8 mouse cellular contexts compared by ENCODE assay signal in genomic region chr4:134880041-134880440, GRCm38 (mm10). TPM values are rescaled to one million over a fixed set of nuclear protein-coding genes. Genes with fewer than 3 reads are reported as not detected.
DNase-seq lines count a peak whose midpoint lies in the region; ATAC-seq and TF ChIP-seq lines count a peak whose summit lies in the region.

No protein-coding gene starts in this region.

- peak overlapping the region; percentile 55 for H3K4me3 ChIP-seq in heart, embryonic 10.5 days
- peak overlapping the region; percentile 41 for H3K4me3 ChIP-seq in heart, embryonic 15.5 days
- no peak overlapping the region for H3K4me3 ChIP-seq in liver, adult 2 months (ENCODE audit: insufficient read depth, low read depth, low read length)

- H3K27me3 ChIP-seq in heart, embryonic 10.5 days (ENCODE audit: insufficient read depth, poor library complexity, severe bottlenecking): no peaks in the 10 kb centered on the region
- no peaks in the 10 kb centered on the region for H3K27me3 ChIP-seq in heart, embryonic 15.5 days
- no peaks in the 10 kb centered on the region for H3K27me3 ChIP-seq in liver, adult 2 months (ENCODE audit: control insufficient read depth, insufficient read depth, low read length)

- no peak for TF ChIP-seq POLR2A in liver, adult 2 months (IDR thresholded peaks at IDR 0.05; ENCODE audit: extremely low read depth, insufficient read depth, low read length)

- no peak for ATAC-seq in heart, embryonic 15.5 days (replicated peaks; ENCODE audit: insufficient number of reproducible peaks, insufficient read depth, low FRiP score, low read depth)
- no peak for ATAC-seq in cerebellum, adult (ENCODE audit: insufficient number of reproducible peaks, low FRiP score, low TSS enrichment)

- 0 out of 2 replicates have a peak overlapping the region, but pooled peaks have one; percentile 37 for H3K27ac ChIP-seq in heart, embryonic 10.5 days
- H3K27ac ChIP-seq in heart, embryonic 15.5 days: no peak overlapping the region
- no peak overlapping the region for H3K27ac ChIP-seq in liver, adult 2 months (replicated peaks; ENCODE audit: insufficient read depth, low read depth, low read length)

- peak overlapping the region; percentile 71 for H3K4me2 ChIP-seq in heart, embryonic 15.5 days

- no peaks in the 10 kb centered on the region for H3K9me3 ChIP-seq in heart, embryonic 10.5 days
- no peaks in the 10 kb centered on the region for H3K9me3 ChIP-seq in heart, embryonic 15.5 days (replicated peaks)

- WGBS in heart, embryonic 10.5 days: 36% methylated on average over 6 of the region's 6 CpGs
- WGBS in heart, embryonic 15.5 days: 37% methylated on average over 6 of the region's 6 CpGs
- 42% methylated on average over 6 of the region's 6 CpGs for WGBS in liver, adult 2 months

- peaks cover 19% of the 10 kb centered on the region for H3K4me1 ChIP-seq in heart, embryonic 10.5 days
- peaks cover 26% of the 10 kb centered on the region for H3K4me1 ChIP-seq in heart, embryonic 15.5 days (replicated peaks)
- H3K4me1 ChIP-seq in liver, adult 2 months (ENCODE audit: control insufficient read depth, insufficient read depth, low read length): no peaks in the 10 kb centered on the region

- no peaks in the 10 kb centered on the region for H3K79me2 ChIP-seq in liver, adult 2 months (ENCODE audit: control insufficient read depth, insufficient read depth, low read length)

- no peaks in the 10 kb centered on the region for H3K36me3 ChIP-seq in heart, embryonic 10.5 days
- no peaks in the 10 kb centered on the region for H3K36me3 ChIP-seq in heart, embryonic 15.5 days
- H3K36me3 ChIP-seq in liver, adult 2 months (ENCODE audit: control insufficient read depth, insufficient read depth, low read length): no peaks in the 10 kb centered on the region

- H3K9ac ChIP-seq in heart, embryonic 15.5 days: no peak overlapping the region
- H3K9ac ChIP-seq in liver, adult 2 months (ENCODE audit: low read depth, low read length): no peak overlapping the region

- no peak for DNase-seq in heart, embryonic 10.5 days (ENCODE audit: low spot score)
- no peak for DNase-seq in heart, adult 11 months
- peak; percentile 34 for DNase-seq in NIH3T3 (ENCODE audit: low read depth)
- no peak for DNase-seq in liver, adult 2 months (ENCODE audit: extremely low read depth, low read depth, low spot score)
- peak; percentile 28 for DNase-seq in retina, postnatal 1 day
- no peak for DNase-seq in urinary bladder, postnatal 10 days (ENCODE audit: low spot score)

- TF ChIP-seq CTCF in liver, adult 2 months (IDR thresholded peaks at IDR 0.05; ENCODE audit: low read depth, low read length): peak; percentile 62; the same call in 1 of the 2 replicates

RNA-seq across cellular contexts. Expression of gene Rhd, which starts 15.7 kb away (rescaled TPM):
- polyA plus RNA-seq in heart, embryonic 10.5 days (2016; fragmentation: Nextera tagmentation; extraction: Ambion mirVana): 24.2 and 38.7 TPM in 2 replicates
- polyA plus RNA-seq in heart, embryonic 15.5 days (2015; fragmentation: Nextera tagmentation; extraction: Ambion mirVana): 5.4 and 8.9 TPM in 2 replicates
- not detected in 2 replicates for total RNA-seq in liver, adult 2 months (2014; rRNA removed)
- not detected in 2 replicates for polyA plus RNA-seq in liver, adult 2 months (2012; rRNA removed)

RNA-seq across cellular contexts. Expression of gene Maco1, which starts 26.9 kb away (rescaled TPM):
- 21.7 and 31.4 TPM in 2 replicates for polyA plus RNA-seq in heart, embryonic 10.5 days (2016; fragmentation: Nextera tagmentation; extraction: Ambion mirVana)
- 22.0 and 25.5 TPM in 2 replicates for polyA plus RNA-seq in heart, embryonic 15.5 days (2015; fragmentation: Nextera tagmentation; extraction: Ambion mirVana)
- total RNA-seq in liver, adult 2 months (2014; rRNA removed): 22.3 and 28.0 TPM in 2 replicates
- polyA plus RNA-seq in liver, adult 2 months (2012; rRNA removed): 6.4 and 7.3 TPM in 2 replicates

RNA-seq across cellular contexts. Expression of gene Tmem50a, which starts 34.8 kb away (rescaled TPM):
- 129 and 131 TPM in 2 replicates for polyA plus RNA-seq in heart, embryonic 10.5 days (2016; fragmentation: Nextera tagmentation; extraction: Ambion mirVana)
- 142 TPM in 2 replicates for polyA plus RNA-seq in heart, embryonic 15.5 days (2015; fragmentation: Nextera tagmentation; extraction: Ambion mirVana)
- total RNA-seq in liver, adult 2 months (2014; rRNA removed): 109 and 115 TPM in 2 replicates
- 90.6 and 92.7 TPM in 2 replicates for polyA plus RNA-seq in liver, adult 2 months (2012; rRNA removed)

RNA-seq across cellular contexts. Expression of gene Rsrp1, which starts 43.4 kb away (rescaled TPM):
- 329 and 376 TPM in 2 replicates for polyA plus RNA-seq in heart, embryonic 10.5 days (2016; fragmentation: Nextera tagmentation; extraction: Ambion mirVana)
- 366 and 379 TPM in 2 replicates for polyA plus RNA-seq in heart, embryonic 15.5 days (2015; fragmentation: Nextera tagmentation; extraction: Ambion mirVana)
- total RNA-seq in liver, adult 2 months (2014; rRNA removed): 200 and 206 TPM in 2 replicates
- 345 and 403 TPM in 2 replicates for polyA plus RNA-seq in liver, adult 2 months (2012; rRNA removed)

RNA-seq across cellular contexts. Expression of gene Syf2, which starts 50.7 kb away (rescaled TPM):
- 52.3 and 63.0 TPM in 2 replicates for polyA plus RNA-seq in heart, embryonic 10.5 days (2016; fragmentation: Nextera tagmentation; extraction: Ambion mirVana)
- polyA plus RNA-seq in heart, embryonic 15.5 days (2015; fragmentation: Nextera tagmentation; extraction: Ambion mirVana): 52.6 and 57.6 TPM in 2 replicates
- 34.4 and 48.0 TPM in 2 replicates for total RNA-seq in liver, adult 2 months (2014; rRNA removed)
- polyA plus RNA-seq in liver, adult 2 months (2012; rRNA removed): 11.8 and 12.2 TPM in 2 replicates

Comparison
In these comparisons a context has a peak if more than half of its experiments do, and no peak if none do; other contexts are left out.
1. DNase-seq: peak in NIH3T3 (single experiment) and retina, postnatal 1 day (single experiment); none in heart, embryonic 10.5 days (single experiment), heart, adult 11 months (single experiment), liver, adult 2 months (single experiment) and urinary bladder, postnatal 10 days (single experiment).